Mouse (Mus musculus) neural tube, embryonic 14.5 days (tissue): ENCODE measurements around the gene Cpvl. TPM values are rescaled to one million over a fixed set of nuclear protein-coding genes. Genes with fewer than 3 reads are reported as not detected.

ENCODE experiments used
- ATAC-seq: fragments of 200-750 bp; cut with Nextera tagmentation; 2 replicates; pipeline ENCODE4 v1.8.0; 2017; ENCODE audit warnings: low read depth, mild to moderate bottlenecking, moderate TSS enrichment, moderate library complexity
- H3K27ac ChIP-seq: fragments of 300-500 bp; sonication (generic); 2 replicates; pipeline ENCODE4 v1.5.1; 2014; ENCODE audit warnings: low read depth, mild to moderate bottlenecking, control low read depth, low read length, moderate library complexity, mixed read lengths
- H3K27me3 ChIP-seq: fragments of 300-500 bp; sonication (generic); 2 replicates; pipeline ENCODE4 v1.6.1; 2014; ENCODE audit warnings: low read length; ENCODE audit not compliant: control insufficient read depth, insufficient read depth
- H3K36me3 ChIP-seq: fragments of 300-500 bp; sonication (generic); 2 replicates; pipeline ENCODE4 v1.6.1; 2014; ENCODE audit warnings: low read length, mixed read lengths; ENCODE audit not compliant: control insufficient read depth, insufficient read depth
- H3K4me1 ChIP-seq: fragments of 300-500 bp; sonication (generic); 2 replicates; pipeline ENCODE4 v1.6.1; 2014; ENCODE audit warnings: low read length; ENCODE audit not compliant: control insufficient read depth, insufficient read depth
- H3K4me2 ChIP-seq: fragments of 300-500 bp; sonication (generic); 2 replicates; pipeline ENCODE4 v1.6.1; 2014; ENCODE audit warnings: mild to moderate bottlenecking, low read depth, low read length, control low read depth
- H3K4me3 ChIP-seq: fragments of 300-500 bp; sonication (generic); 2 replicates; pipeline ENCODE4 v1.5.1; 2014; ENCODE audit warnings: low read depth, low read length, control low read depth, mixed read lengths
- H3K9ac ChIP-seq: fragments of 300-500 bp; sonication (generic); replicated peaks from 2 replicates; pipeline ENCODE4 v1.6.1; 2014; ENCODE audit warnings: low read depth, mild to moderate bottlenecking, control low read depth, low read length, mixed read lengths
- H3K9me3 ChIP-seq: fragments of 300-500 bp; sonication (generic); 2 replicates; pipeline ENCODE4 v1.6.1; 2016; ENCODE audit warnings: low read length; ENCODE audit not compliant: control insufficient read depth
- WGBS: fragments of 180-500 bp; shearing (Covaris S2); extraction: QIAGEN DNeasy Blood & Tissue Kit; methylation state at CpG from one replicate; pipeline ENCODE4 v1.1.7; 2014; 5-methylcytosine and 5-hydroxymethylcytosine counted together
- polyA plus RNA-seq: library from polyadenylated mRNA; unstranded; fragments of >200 nt; fragmentation: Nextera tagmentation; extraction: Ambion mirVana; gene quantifications from 2 replicates; pipeline ENCODE4 v1.2.1, GENCODE M21; 2014

Cpvl gene
- polyA plus RNA-seq, 1 experiment from 2014 or later = not detected

- H3K4me2 ChIP-seq = no peak overlapping the region
- no peak overlapping the region for H3K27ac ChIP-seq
- no peak for ATAC-seq
- no peaks in the 10 kb centered on the region for H3K36me3 ChIP-seq
- H3K9me3 ChIP-seq = no peaks in the 10 kb centered on the region
- H3K27me3 ChIP-seq = no peaks in the 10 kb centered on the region
- 67% methylated on average over 3 of the region's 3 CpGs for WGBS
- H3K4me3 ChIP-seq = no peak overlapping the region
- H3K9ac ChIP-seq = no peak overlapping the region
- H3K4me1 ChIP-seq = 0 out of 2 replicates have a peak, but pooled peaks cover 2% of the 10 kb centered on the region
Measured at GRCm38 (mm10) chr6:53853546-53853945, 124.9 kb downstream of the Cpvl start.

- no peak for ATAC-seq
- Histone ChIP-seq H3K4me3 (no peak overlapping the region), H3K4me1 (no peaks in the 10 kb centered on the region), H3K9me3 (no peaks in the 10 kb centered on the region), H3K36me3 (no peaks in the 10 kb centered on the region), H3K27ac (no peak overlapping the region), H3K9ac (no peak overlapping the region), H3K4me2 (no peak overlapping the region), H3K27me3 (no peaks in the 10 kb centered on the region)
- WGBS = 96% methylated on average over 17 of the region's 17 CpGs
Measured at GRCm38 (mm10) chr6:53844626-53845025, 133.8 kb downstream of the Cpvl start.

- ATAC-seq = no peak
- no peak overlapping the region for H3K27ac ChIP-seq
- WGBS = 78% methylated on average over 4 of the region's 4 CpGs
Measured at GRCm38 (mm10) chr6:53825213-53825612, 153.3 kb downstream of the Cpvl start.

More at GRCm38 (mm10) chr6:53825213-53825612, 153.3 kb downstream of the Cpvl start:
- H3K4me1 ChIP-seq = peaks cover 4% of the 10 kb centered on the region; the same call in 1 of the 2 replicates
- H3K36me3 ChIP-seq = no peaks in the 10 kb centered on the region
- no peaks in the 10 kb centered on the region; the same call in 1 of the 2 replicates for H3K9me3 ChIP-seq
- H3K27me3 ChIP-seq = peaks cover 8% of the 10 kb centered on the region; the same call in 1 of the 2 replicates
- H3K4me3 ChIP-seq = no peak overlapping the region
- H3K9ac ChIP-seq = no peak overlapping the region
- H3K4me2 ChIP-seq = no peak overlapping the region

Other genes starting within 250 kb of the Cpvl start
- 9.2 and 12.4 TPM in 2 replicates for gene Tril, start 157.8 kb downstream of the Cpvl start, polyA plus RNA-seq
- 23.5 and 30.1 TPM in 2 replicates for gene Chn2, start 60.9 kb upstream of the Cpvl start, polyA plus RNA-seq